17 mouse cellular contexts compared by ENCODE assay signal in genomic region chr3:35306013-35306412, GRCm38 (mm10).
DNase-seq lines count a peak whose midpoint lies in the region.
"Had no signal": no experiment of that assay in that cellular context is flagged by ENCODE, and none has a peak within 500 bp of the region (broad histone marks: within the 10 kb centered on the region; RNA-seq: fewer than 3 reads in every experiment).

No protein-coding gene starts in this region.

- DNase-seq in thymus, postnatal 14 days = peak; percentile 50
- no peak for DNase-seq in thymus, postnatal 4 days
- DNase-seq in CD4-positive, CD25-positive, alpha-beta regulatory T cell, adult 2 months (ENCODE audit: low read depth, low spot score) = peak; percentile 48
- peak; percentile 34 for DNase-seq in T-cell, adult 2 months (ENCODE audit: low spot score)
- peak; percentile 74 for DNase-seq in naive thymus-derived CD4-positive, alpha-beta T cell, adult 2 months (ENCODE audit: low read depth)
- no peak for DNase-seq in neural tube, embryonic 10.5 days (ENCODE audit: extremely low spot score, low spot score)
- DNase-seq in cerebellum, adult 9-10 months = no peak
- no peak for DNase-seq in frontal cortex, postnatal 14 days (ENCODE audit: low spot score in 2 of 2)
- DNase-seq: adrenal gland, adult 2 months; adrenal gland, postnatal 14 days; cerebellum, adult 11 months; cerebellum, adult 2 months; cerebellum, postnatal 10 days; cerebellum, postnatal 36 days; embryo, embryonic 11 days; gastrocnemius, postnatal 25 days; heart, adult 2 months had no signal

Comparison
In these comparisons a context has a peak if more than half of its experiments do, and no peak if none do; other contexts are left out.
1. DNase-seq: peak in thymus, postnatal 14 days (single experiment), CD4-positive, CD25-positive, alpha-beta regulatory T cell, adult 2 months (single experiment), T-cell, adult 2 months (single experiment) and naive thymus-derived CD4-positive, alpha-beta T cell, adult 2 months (single experiment); none in thymus, postnatal 4 days (single experiment), neural tube, embryonic 10.5 days (single experiment), cerebellum, adult 9-10 months (single experiment) and frontal cortex, postnatal 14 days (0 of 2).